Mouse (Mus musculus) lung, postnatal 25 days (tissue): ENCODE results near the gene Gli3.

Experiments
- DNase-seq: peaks from one replicate; pipeline ENCODE4 v3.0.0; 2022; ENCODE audit warnings: low spot score

Gli3 gene

DNA sequence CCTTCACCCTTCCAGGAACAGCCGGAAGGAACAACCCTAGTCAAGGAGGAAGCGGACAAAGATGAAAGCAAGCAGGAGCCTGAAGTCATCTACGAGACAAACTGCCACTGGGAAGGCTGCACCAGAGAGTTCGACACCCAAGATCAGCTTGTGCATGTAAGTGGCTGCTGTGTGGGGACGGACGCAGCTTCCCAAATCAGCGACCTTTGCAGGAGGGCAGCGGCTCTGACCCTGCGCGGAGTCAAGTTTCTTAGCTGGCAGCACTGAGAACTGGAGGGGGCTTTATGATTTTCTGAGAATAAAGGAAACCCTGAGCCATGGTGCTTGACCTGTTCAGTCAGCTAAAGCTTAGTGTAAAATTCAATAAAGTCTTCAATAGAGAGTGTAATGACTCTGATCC lies 199.3 kb downstream of the Gli3 start:
- no peak for DNase-seq

DNA sequence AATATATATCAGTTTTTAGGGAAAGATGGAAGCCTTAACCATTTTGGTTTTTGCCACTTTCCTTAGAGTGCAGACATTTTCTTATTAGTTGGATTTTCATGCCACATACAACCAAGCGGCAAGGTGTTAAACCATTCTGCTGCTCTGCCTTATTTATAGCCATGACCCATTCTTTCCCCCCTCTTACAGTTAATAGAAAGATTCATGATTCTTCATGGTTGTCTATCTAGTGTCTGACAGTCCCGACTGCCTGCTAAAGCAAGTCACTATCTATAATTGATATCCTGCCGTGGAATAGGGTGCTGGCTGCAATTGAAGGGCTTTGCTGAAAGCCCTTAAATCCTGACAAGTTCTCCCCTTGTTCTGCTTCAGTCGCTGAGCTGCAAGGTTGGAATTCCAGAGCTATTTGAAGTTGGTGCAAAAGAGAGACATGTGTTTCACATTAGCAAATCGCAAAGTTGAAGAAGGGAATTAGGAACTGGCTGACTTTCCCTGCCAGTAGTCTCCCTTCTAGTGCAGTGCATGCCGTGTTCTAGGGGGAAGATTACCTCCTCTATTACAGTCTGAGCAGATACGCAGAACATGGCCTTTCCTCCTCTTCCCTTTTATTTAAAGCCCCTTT lies 201.7 kb downstream of the Gli3 start:
- peak; percentile 5 for DNase-seq

DNA sequence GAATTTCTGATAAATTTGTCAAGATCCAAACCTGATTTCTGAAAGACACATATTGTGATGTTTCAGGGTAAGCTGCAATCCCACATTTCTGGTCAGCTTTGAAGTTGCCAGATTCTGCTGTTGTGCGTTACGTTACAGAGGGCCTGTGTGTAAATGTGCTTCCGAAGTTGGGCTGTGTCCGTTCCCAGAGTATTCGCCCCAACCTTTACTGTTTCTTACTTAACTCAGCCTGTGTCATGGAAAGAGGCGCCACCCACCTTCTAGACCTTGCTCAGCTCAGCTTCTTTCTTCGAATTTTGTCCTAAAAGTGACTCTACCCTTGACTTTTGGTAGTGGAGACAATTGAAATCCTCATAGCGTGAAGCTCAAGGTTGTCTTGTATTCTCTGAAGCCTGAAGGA lies 202.5 kb downstream of the Gli3 start:
- no peak for DNase-seq

DNA sequence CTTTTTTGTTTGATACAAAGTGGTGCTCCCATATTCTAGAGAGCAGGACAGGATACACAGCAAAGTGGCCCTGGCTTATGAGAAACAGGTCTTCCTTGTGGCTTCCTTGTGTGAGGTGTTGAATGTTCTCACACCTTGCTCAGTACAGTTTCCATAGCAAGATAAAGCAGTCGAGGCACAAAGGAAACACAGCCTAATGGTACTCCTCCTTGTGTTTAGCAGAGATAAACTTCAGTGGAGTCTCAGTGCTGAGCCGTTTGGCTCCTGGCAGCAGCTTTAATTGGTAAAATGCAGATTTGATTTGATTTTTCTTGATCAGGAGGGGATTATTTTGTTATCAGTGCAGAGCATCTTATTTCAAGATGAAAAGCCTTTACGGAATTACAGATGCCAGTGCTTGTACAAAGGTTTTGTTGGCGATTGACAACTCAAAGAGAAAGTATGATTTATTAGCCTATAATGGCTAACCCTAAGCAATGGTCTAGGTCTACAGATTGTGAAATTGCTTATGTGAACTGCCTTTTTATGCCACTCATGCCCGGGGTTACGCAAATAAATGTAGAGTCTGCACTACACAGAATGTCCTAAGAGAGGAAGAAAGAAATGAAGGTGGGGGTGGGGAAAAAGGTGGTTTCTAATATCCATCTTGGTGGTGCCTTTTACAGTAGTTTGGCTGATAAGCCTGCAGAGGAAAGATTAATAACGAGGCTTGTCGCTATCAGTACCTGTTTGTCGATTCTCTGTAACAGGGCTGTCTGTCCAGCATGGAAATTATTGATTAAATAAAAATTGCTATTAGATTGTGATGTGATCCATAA lies 207.3 kb downstream of the Gli3 start:
- no peak for DNase-seq

DNA sequence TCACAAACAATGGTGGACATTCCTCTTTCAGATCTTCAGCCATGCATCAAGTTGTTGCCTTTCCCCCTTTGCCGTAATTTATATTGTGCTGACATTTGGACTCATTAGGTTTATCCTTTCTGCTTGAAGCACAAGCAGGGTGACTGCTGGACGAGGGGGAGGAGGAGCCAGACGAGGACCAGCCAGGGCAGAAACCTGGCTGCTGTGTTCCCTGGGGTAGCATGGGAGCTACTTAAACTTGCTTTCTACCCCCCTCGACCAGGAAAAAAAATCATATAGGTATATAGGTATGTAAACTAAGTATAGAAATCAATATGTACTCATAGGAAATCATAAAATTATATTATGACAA lies 207.9 kb downstream of the Gli3 start:
- DNase-seq = no peak

DNA sequence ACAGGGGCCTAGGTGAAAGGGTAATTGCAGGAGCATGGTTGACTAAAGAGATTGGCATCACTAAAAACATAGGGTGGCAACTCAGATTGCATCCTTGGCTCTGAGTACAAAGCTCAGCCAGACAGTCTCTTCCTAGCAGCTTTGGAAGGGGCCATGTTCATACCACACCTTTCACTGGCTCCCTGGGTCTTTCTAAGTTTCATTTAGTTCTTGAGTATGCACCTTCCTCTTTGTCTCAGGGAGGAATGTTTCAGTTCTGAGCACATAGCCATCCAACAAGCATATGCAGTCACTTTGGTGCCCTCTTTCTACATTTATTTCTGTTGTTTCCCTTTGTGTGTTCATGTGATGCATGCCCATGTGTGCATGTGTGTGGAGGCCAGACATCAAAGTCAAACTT lies 212.4 kb downstream of the Gli3 start:
- no peak for DNase-seq

DNA sequence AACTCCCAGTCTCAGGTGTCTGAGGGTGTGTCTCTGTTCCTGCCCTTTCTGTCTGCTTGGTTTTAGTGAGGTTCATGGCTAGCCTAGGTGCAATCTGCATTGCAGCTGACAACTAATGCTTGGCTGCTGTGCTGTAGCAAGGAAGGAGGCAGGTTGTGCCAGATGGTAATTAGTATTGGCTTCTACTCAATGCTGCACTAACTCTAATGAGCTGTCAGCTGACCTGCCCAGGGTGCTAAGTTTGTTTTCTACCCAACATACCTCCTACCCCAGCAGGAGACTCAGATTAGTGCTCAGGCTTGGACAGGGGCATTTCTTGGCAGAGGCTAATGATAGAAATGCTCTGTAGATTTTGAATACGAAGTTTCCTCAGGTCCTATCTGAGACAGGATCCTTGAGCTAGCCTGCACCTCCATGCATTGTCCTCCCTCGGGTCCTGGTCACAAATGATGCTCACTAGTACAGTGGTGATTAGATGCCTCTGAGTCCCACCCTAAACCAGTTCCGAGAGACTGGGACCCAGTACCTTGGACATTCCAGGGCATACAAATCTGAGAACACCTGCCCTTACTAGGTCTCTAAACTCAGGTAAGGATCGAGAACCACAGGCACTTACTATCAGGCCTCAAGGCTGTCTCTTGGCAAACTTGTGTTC lies 214.2 kb downstream of the Gli3 start:
- DNase-seq = no peak

DNA sequence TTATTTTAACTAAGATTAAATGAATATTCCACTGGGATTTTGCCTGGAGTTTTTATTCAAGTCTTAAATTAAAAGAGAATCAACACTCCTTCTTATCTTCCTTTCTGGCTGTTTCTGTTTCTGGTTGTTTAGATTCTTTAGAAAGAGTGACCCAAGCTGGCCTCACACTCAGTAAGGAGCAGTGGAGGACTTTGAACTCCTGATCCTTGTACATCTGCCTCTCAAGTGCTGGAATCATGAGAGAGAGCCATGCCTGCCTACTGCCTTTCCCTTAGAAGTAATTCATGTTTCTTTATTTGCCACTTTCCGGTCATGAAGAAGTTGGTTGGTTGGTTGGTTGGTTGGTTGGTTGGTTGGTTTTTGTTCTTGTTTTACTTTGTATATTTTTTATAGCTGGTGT lies 218.5 kb downstream of the Gli3 start:
- no peak for DNase-seq

DNA sequence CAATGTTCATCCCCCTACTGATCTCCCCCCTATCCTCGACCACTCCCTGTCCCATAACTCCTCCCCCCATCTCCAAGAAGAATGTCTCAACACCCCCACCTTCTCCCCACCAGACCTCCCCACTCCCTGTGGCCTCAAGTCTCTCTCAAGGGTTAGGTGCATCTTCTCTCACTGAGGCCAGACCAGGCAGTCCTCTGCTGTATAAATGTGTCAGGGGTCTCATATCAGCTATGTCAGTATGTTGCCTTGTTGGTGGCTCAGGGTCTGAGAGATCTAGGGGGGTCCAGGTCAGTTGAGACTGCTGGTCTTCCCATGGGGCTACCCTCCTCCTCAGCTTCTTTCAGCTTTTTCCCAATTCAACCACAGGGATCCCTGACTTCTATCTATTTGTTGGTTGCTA lies 220.0 kb downstream of the Gli3 start:
- no peak for DNase-seq

DNA sequence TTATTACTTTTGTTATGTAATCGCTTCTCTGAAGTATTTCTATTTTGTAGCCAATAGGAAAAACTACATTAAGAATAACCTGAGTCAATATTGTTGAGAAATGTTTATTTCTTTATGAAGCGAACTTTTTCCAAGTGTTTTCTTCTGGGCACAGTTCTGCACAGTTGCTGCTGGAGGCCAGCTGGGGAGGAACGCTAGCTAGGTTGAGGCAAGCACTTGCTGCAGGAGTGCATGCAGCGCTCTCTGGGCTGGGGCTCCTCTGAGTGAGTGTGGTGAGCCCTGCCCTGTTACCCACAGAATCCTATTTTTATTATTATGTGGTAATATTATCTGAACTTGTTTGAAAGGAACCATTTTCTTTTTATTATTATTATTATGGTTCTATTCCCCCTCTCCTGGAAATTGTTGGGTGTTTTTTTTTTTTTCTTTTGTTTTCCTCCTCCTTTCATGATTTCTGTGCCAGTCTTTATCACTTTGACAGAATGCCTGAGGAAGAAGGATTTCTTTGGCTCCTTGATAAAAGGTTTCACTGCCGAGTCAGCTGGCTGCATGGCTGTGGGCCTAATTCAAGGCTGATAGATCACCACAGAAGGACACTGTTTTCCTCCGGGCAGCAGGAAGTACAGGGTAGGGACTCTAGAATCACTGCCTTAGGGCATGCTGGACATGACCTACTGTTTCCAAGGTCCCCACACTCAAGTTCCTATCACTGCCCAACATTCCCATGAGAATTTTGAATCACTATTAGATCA lies 225.2 kb downstream of the Gli3 start:
- no peak for DNase-seq

DNA sequence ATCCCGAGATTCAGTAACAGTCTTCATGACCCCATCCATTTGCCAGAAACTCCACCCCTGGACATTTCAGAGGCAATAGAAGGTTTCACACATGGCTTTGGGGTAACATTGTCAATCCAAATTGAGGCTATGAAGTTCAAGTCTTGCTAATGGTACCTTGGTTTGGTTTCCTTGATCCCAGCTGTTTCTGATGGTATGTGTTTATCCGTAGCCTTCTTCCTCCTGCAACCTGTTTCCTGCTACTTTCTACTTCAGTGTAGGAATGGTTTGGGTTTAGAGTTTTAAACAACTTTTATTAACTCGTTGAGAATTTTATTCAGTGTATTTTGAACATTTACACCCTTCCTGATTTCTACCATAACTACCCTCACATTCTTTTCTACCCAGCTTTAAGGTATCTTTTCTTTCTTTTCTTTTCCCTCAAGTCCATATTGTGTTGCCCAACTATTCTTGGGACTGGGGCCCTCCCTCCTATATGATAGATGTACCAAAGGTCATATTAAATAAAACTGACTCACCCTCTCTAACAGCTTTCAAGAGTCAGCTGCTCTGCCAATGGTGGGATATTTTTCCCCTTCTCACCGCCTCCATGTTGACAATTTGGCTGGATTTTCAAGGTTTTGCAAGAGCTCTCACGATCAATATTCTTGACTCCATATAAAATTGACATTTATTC lies 225.9 kb downstream of the Gli3 start:
- no peak for DNase-seq

DNA sequence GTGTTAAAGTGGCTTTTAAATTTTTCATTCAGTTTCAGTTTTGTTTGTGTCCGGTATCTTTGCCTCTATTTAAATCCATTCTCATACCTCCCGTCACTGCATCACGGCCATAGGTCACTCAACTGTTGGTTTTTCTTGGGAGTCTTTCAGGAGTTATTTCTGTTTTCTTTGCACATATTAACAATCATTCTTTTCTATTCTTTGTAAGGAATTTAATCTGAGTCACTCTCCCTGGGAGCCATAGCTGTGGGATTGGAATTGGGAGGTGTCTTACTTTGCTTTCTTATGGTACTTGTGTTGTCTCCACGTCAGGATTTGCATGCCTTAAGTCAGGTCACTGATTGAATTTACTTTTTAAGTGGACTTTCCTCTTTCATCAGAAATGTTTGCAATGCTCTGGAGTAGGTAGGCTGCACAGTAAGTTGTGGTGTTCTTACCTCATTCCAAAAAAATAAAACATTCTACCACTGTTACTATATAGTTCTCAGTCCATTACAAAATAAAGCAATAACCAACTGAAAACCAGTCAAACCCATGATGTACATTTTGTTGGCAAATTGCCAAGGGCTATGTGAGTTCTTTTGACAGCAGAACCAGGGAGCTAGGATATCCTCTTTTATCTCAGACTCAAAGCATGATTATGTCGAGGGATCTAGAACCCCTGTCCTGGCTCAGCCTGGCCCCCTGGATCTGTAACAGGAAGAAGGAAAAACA lies 228.9 kb downstream of the Gli3 start:
- DNase-seq = no peak

DNA sequence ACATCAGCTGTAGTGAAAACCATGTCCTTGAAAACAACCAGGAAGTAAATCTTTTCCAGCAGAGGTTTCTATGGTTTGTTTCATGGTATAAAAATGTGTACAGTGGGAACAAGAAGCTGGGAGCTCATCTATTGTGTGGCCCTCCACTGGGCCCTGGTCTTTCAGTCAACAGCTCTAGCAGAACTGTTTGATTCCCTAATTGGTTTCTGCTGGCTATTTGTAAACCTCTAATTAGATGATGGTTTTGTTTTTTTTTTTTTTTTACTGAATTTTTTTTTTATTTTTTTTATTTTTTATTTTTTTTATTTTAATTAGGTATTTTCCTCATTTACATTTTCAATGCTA lies 229.4 kb downstream of the Gli3 start:
- no peak for DNase-seq

DNA sequence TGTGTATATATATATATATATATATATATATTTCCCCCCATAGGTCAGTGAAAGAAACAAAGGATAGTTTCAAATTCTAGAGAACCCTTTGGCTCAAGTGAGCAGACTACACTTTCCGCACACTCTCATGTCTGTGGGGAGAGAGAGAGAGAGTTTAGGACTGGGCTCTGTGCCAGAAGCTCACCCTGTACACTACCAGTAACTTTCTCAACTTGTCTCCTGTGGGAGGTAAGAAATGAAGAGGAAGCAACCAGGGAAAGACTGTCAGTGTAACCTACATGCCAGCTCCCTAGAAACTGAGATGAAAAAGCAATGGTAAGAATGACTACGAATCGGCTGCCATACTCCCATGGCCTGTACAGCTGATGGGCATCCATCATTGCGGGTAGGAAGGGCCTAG lies 235.2 kb downstream of the Gli3 start:
- no peak for DNase-seq

DNA sequence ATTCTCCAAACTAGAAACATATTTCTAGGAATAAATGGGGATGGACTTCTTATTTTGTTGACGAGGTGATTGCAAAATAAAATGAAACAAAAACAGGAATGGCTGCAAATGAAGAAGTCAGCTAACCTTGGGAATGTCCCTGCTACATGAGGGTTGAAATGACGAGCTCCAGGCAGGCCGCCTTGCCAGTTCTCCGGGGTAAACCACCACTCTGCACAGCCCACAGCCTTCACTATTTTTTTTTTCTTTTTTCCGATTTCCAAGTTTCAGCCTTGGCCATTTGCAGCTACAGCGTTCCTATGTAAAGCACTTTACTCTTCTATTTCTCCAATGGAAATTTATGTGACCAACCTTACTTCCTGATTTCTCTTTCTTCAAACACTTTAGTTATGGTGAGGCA lies 236.1 kb downstream of the Gli3 start:
- DNase-seq = no peak

DNA sequence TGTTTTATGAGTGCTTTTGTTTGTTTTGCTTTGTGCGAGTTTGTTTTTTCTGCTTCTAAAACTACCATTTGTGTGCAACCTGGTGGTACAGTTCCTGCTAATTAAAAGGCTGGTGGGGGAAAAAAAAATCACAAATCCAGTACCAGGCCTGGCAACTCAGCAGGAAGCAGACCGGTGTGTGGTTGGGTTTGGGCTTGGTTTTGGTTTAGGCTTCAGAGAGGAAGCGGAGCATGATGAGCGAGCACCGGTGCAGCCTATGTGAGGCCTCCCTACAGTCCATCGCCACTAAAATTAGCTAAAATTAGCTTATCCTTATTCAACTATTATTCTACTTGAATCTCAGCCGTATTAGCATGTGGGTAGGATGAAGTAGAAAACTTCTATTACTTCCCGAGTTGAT lies 241.6 kb downstream of the Gli3 start:
- no peak for DNase-seq

DNA sequence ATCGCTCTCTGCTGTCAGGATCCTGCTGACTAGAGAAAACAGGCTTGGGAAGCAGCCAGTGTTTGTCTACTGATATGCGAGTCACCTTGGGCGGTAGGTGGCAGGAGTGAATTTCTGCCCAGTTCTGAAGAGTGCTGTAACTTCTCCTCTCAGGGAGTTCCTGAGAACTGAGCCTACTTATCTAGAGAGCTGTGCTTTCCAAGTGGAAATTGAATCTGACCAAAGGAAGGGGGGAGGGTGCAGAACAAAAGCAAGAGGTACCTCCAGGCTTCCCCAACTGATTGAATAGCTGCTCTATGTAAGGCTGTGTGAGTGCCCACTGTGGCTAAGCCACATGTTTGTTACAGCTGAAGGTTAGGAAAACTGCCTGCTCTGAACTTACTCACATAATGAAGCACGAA lies 244.4 kb downstream of the Gli3 start:
- peak; percentile 56 for DNase-seq

DNA sequence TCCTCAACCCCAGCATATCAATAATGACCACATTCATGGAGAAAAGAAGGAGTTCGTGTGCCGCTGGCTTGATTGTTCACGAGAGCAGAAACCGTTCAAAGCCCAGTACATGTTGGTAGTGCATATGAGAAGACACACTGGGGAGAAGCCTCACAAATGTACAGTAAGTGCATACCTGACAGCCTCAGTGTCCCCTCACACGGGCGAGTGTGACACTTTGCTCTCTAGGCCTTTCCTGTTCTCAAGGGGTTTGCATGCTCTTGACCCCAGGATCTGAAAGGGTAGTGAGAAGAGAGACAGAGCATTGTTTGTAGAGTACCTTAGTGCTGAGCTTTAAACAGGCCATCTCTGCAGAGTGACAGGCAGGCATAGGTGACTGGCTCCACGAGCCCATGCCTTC lies 250.5 kb downstream of the Gli3 start:
- DNase-seq = no peak

DNA sequence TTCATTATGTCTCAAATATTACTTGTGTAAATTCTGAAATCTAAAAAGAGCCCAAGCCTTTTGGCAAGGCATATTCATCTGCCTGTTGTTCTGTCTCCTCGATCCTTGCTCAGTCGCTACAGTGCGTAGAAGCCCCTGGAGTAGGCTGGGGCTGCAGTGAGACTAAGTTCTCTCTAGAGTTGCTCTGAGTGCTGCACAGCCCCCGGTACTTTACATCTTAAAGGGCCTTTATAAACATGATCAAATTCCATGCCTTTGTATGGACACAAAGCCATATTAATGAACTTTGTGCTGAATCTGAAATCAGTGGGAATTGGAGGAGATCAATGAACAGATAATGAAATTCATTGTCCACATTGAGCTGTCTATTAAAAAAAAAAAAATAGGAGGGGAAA lies 251.3 kb downstream of the Gli3 start:
- no peak for DNase-seq

DNA sequence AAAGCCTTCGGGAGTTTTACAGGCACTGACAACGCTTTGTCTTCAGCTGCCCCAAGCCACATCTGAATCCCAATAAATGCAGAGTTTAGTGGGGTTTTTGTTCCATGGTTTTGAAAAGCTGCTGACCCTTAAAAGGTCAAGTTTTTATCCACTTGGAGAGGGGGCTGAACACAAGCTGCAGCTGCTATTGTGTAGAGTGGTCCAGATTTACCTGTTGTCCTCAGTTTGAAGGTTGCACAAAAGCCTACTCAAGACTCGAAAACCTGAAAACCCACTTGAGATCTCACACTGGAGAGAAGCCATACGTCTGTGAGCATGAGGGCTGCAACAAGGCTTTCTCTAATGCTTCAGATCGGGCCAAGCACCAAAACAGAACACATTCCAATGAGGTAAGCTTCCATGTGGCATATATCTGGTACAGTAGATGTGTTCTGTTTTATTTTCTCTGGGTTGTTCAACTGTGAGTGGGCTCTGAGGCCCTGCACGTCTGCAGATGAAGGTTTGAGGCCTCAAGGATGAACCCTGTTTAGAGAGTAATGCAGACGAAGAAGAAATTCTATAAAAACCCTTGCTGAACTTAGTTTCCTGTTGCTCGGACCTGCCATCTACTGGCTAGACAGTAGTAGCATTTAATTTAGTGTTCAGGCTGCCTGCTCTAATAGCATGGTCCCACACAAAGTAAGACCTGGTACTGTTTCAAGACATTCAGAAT lies 251.8 kb downstream of the Gli3 start:
- peak; percentile 43 for DNase-seq

DNA sequence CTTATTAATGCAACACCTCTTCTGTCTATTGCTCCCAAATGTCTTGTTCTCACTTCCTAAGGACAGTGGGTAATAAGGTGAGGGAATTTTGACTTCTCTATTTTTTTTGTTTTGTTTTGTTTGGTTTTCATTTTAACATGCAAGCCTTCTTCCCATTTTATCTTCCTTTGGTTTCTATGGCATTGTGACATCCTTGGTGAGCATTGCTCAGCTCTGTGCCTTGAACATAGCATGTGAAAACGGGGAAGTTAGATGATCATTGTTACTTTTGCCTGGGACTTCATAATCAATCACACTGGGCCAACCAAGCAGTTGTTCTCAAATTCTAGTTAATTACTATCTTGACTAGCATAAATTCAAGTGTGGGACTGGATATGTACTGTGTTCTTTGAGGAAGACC lies 258.4 kb downstream of the Gli3 start:
- no peak for DNase-seq
